Mouse (Mus musculus) left cerebral cortex, postnatal 36 days (tissue): ENCODE results near the gene Slc38a4. TPM values are rescaled to one million over a fixed set of nuclear protein-coding genes. Genes with fewer than 3 reads are reported as not detected.

Experiments
- total RNA-seq, 2 experiments: library from RNA; stranded (reverse); gene quantifications; 2 replicates each; pipeline ENCODE4 v1.2.3; 2021

Slc38a4 gene
- total RNA-seq, 2 experiments from 2014 or later: 0.64 to 1.4 TPM

Other genes starting within 250 kb of the Slc38a4 start
- 1 to 10 TPM; 6.4 to 7.9 TPM for gene Pced1b, start 191.2 kb upstream of the Slc38a4 start, total RNA-seq
- 1 to 10 TPM; 4.2 to 7.6 TPM for gene Amigo2, start 191.3 kb upstream of the Slc38a4 start, total RNA-seq